Mouse (Mus musculus) heart, embryonic 14.5 days (tissue): ENCODE data around the gene Cys1. TPM values are rescaled to one million over a fixed set of nuclear protein-coding genes. Genes with fewer than 3 reads are reported as not detected.
A peak's percentile ranks its signal among the peaks of the same experiment; 100 is the strongest.

Source experiments
- ATAC-seq: fragments of 200-750 bp; cut with Nextera tagmentation; 2 replicates; pipeline ENCODE4 v1.8.0; 2017; ENCODE audit warnings: low read depth, moderate TSS enrichment; ENCODE audit not compliant: insufficient number of reproducible peaks, insufficient read depth, low FRiP score
- H3K27ac ChIP-seq, 2 experiments: fragments of 200-500 bp in 1 of 2; fragments of 300-500 bp in 1 of 2; sonication (generic) in 1 of 2; replicated peaks in 1 of 2; 2 replicates each; pipeline ENCODE4 v1.5.1; 2012 to 2014; ENCODE audit warnings: low read depth in 2 of 2, low read length in 2 of 2, control low read depth in 1 of 2, mild to moderate bottlenecking in 1 of 2, mixed read lengths in 1 of 2; ENCODE audit not compliant: control insufficient read depth in 1 of 2, insufficient read depth in 1 of 2
- H3K27me3 ChIP-seq: fragments of 300-500 bp; sonication (generic); 2 replicates; pipeline ENCODE4 v1.6.1; 2014; ENCODE audit warnings: mild to moderate bottlenecking, low read length, control low read depth; ENCODE audit not compliant: control insufficient read depth, insufficient read depth
- H3K36me3 ChIP-seq: fragments of 300-500 bp; sonication (generic); 2 replicates; pipeline ENCODE4 v1.6.1; 2014; ENCODE audit warnings: mild to moderate bottlenecking, control low read depth, low read length, mixed read lengths; ENCODE audit not compliant: control insufficient read depth, insufficient read depth
- H3K4me1 ChIP-seq, 2 experiments: fragments of 200-500 bp in 1 of 2; fragments of 300-500 bp in 1 of 2; sonication (generic) in 1 of 2; 2 replicates each; pipeline ENCODE4 v1.6.1; 2012 to 2014; ENCODE audit warnings: low read length in 2 of 2, control low read depth in 1 of 2, mixed read lengths in 1 of 2; ENCODE audit not compliant: control insufficient read depth in 2 of 2, insufficient read depth in 2 of 2
- H3K4me2 ChIP-seq: fragments of 300-500 bp; sonication (generic); 2 replicates; pipeline ENCODE4 v1.6.1; 2014; ENCODE audit warnings: mild to moderate bottlenecking, low read length
- H3K4me3 ChIP-seq, 2 experiments: fragments of 200-500 bp in 1 of 2; fragments of 300-500 bp in 1 of 2; sonication (generic) in 1 of 2; 2 replicates each; pipeline ENCODE4 v1.5.1; 2012 to 2014; ENCODE audit warnings: low read length in 2 of 2, mild to moderate bottlenecking in 2 of 2, control low read depth in 1 of 2, low read depth in 1 of 2, moderate library complexity in 1 of 2; ENCODE audit not compliant: control insufficient read depth in 1 of 2, insufficient read depth in 1 of 2
- H3K9ac ChIP-seq: fragments of 300-500 bp; sonication (generic); 2 replicates; pipeline ENCODE4 v1.6.1; 2014; ENCODE audit warnings: mild to moderate bottlenecking, low read length
- H3K9me3 ChIP-seq: fragments of 300-500 bp; sonication (generic); 2 replicates; pipeline ENCODE4 v1.6.1; 2016; ENCODE audit warnings: low read length, control low read depth; ENCODE audit not compliant: control insufficient read depth
- WGBS: fragments of 180-500 bp; shearing (Covaris S2); extraction: QIAGEN DNeasy Blood & Tissue Kit; methylation state at CpG from one replicate; pipeline ENCODE4 v1.1.7; 2014; 5-methylcytosine and 5-hydroxymethylcytosine counted together
- polyA plus RNA-seq: library from polyadenylated mRNA; unstranded; fragments of >200 nt; fragmentation: Nextera tagmentation; extraction: Ambion mirVana; gene quantifications from 2 replicates; pipeline ENCODE4 v1.2.1, GENCODE M21; 2014

Cys1 gene
- polyA plus RNA-seq, 1 experiment from 2014 or later: 0.91 TPM

DNA sequence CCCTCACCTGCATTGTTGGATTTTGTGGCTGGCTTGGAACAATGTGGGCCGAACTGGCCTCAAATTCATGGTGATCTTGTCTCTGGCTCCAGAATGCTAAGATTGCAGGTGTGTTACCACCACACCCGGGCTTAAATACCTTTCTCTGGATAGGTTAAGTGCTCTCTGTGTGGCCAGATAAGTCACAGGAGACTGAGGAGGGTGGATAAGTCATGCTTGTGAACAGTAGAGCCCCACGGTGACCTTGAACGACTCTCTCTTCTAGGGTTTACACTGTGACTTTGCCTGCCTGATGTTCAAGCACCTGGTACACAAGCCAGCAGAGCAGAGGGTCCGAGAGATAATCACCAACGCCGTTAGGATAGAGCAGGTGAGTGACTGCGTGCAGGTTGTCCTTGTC lies 30.8 kb upstream of the Cys1 start:
- 64% methylated on average over 8 of the region's 8 CpGs for WGBS
- ATAC-seq: no peak
- no peak overlapping the region for H3K4me2 ChIP-seq
- no peak overlapping the region; a peak in 1 of 4 replicates for H3K27ac ChIP-seq
- H3K9me3 ChIP-seq: no peaks in the 10 kb centered on the region
- no peak overlapping the region for H3K9ac ChIP-seq
- no peak overlapping the region for H3K4me3 ChIP-seq
- H3K36me3 ChIP-seq: peaks cover 42% of the 10 kb centered on the region
- no peaks in the 10 kb centered on the region for H3K27me3 ChIP-seq
- peaks cover 9 to 37% of the 10 kb centered on the region in 2 experiments for H3K4me1 ChIP-seq

GRCm38 (mm10) chr12:24710672-24711071 lies 29.1 kb upstream of the Cys1 start:
- WGBS: 74% methylated on average over 5 of the region's 5 CpGs
- Histone ChIP-seq H3K36me3 (peaks cover 42% of the 10 kb centered on the region), H3K27me3 (no peaks in the 10 kb centered on the region), H3K4me2 (peak overlapping the region; percentile 83), H3K4me1 (peaks cover 11 to 49% of the 10 kb centered on the region in 2 experiments), H3K27ac (peak overlapping the region in 1 of 2 experiments; percentile 20; a peak in 2 of 4 replicates), H3K9me3 (no peaks in the 10 kb centered on the region), H3K9ac (no peak overlapping the region; the same call in 1 of the 2 replicates), H3K4me3 (0 out of 4 replicates have a peak overlapping the region, but pooled peaks of 1 of the 2 experiments have one; percentile 78)
- no peak for ATAC-seq

DNA sequence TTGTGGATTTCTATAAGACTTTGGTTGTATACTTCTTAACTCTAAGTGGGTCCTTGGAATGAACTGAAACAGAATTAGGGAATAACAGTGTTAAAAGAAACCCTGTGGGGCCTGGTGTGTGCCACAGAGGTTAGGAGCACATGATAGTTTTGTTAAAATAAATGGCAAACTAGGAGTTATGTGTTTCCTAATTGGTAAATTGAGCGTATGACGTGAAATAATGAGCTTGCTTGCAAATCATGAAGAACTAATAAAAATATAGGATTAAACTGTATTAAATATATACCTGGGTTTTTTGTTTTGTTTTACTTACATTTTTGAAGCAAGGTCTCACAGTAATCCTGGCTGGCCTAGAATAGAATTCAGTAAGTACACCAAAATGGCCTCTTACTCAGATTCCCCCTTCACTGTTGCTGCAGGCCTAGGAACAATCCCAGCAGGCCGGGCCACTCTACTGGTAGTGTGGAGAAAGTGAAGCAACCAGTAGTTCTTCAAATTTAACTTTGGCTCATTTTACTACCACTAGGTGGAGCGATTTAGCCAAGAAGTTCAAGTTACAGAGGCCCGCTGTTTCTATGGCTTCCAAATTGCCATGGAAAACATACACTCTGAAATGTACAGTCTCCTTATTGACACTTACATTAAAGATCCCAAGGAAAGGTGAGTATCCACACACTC lies 28.4 kb upstream of the Cys1 start:
- peaks cover 11 to 49% of the 10 kb centered on the region in 2 experiments for H3K4me1 ChIP-seq
- H3K4me3 ChIP-seq: peak overlapping the region in 1 of 2 experiments; percentile 78; a peak in 2 of 4 replicates
- peak overlapping the region; percentile 80 for H3K9ac ChIP-seq
- no peak for ATAC-seq
- no peaks in the 10 kb centered on the region for H3K27me3 ChIP-seq
- peak overlapping the region; percentile 83 for H3K4me2 ChIP-seq
- 37% methylated on average over 5 of the region's 5 CpGs for WGBS
- peaks cover 42% of the 10 kb centered on the region for H3K36me3 ChIP-seq
- peak overlapping the region in 1 of 2 experiments; percentile 70; a peak in 2 of 4 replicates for H3K27ac ChIP-seq
- no peaks in the 10 kb centered on the region for H3K9me3 ChIP-seq

DNA sequence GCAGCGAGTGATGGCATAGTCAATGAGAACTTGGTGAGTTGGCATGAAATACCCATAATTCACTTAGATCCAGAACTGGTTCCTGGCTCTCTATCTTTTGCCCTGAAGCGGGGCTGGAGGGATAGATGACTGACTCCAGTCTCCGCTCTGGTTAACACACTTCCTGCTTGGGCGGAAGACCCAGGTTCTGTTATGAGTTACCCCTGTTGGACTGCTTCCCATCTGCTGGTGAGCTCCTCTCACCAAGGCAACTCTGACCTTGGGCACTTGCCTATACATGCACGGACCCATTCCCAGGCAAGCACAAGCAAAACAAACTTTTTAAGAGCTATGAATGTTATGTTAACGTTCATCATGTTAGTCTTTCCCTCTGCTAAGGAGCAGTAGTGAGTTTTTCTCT lies 27.8 kb upstream of the Cys1 start:
- peak overlapping the region; percentile 69 to 78 for H3K4me3 ChIP-seq
- H3K27ac ChIP-seq: peak overlapping the region; percentile 41 to 70; a peak in 3 of 4 replicates
- peak overlapping the region; percentile 83 for H3K4me2 ChIP-seq
- H3K9ac ChIP-seq: peak overlapping the region; percentile 80
- H3K4me1 ChIP-seq: peaks cover 11 to 49% of the 10 kb centered on the region in 2 experiments
- H3K27me3 ChIP-seq: no peaks in the 10 kb centered on the region
- WGBS: 34% methylated on average over 6 of the region's 6 CpGs
- ATAC-seq: no peak
- no peaks in the 10 kb centered on the region for H3K9me3 ChIP-seq
- peaks cover 41% of the 10 kb centered on the region for H3K36me3 ChIP-seq

DNA sequence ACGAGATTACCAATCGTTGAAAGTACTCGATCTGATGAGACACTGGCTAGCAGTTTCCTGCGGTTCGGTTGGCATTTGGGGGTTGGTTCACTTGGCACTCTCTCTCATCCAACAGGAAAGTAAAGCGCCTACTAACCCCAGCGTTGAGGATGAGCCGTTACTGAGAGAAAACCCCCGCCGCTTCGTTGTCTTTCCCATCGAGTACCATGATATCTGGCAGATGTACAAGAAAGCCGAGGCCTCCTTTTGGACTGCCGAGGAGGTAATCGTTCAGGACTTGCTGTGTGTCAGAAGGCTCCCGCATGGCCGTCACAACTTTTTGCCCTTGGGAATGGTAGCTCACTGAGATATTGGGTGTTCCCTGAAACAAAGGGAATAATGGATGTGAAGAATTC lies 27.2 kb upstream of the Cys1 start:
- Histone ChIP-seq H3K4me1 (peaks cover 11 to 49% of the 10 kb centered on the region in 2 experiments), H3K9me3 (no peaks in the 10 kb centered on the region), H3K27ac (peak overlapping the region; percentile 41 to 70), H3K9ac (peak overlapping the region; percentile 80), H3K27me3 (no peaks in the 10 kb centered on the region), H3K4me3 (peak overlapping the region; percentile 69 to 78), H3K4me2 (peak overlapping the region; percentile 83), H3K36me3 (peaks cover 36% of the 10 kb centered on the region)
- ATAC-seq: no peak
- WGBS: 1% methylated on average over 17 of the region's 17 CpGs

DNA sequence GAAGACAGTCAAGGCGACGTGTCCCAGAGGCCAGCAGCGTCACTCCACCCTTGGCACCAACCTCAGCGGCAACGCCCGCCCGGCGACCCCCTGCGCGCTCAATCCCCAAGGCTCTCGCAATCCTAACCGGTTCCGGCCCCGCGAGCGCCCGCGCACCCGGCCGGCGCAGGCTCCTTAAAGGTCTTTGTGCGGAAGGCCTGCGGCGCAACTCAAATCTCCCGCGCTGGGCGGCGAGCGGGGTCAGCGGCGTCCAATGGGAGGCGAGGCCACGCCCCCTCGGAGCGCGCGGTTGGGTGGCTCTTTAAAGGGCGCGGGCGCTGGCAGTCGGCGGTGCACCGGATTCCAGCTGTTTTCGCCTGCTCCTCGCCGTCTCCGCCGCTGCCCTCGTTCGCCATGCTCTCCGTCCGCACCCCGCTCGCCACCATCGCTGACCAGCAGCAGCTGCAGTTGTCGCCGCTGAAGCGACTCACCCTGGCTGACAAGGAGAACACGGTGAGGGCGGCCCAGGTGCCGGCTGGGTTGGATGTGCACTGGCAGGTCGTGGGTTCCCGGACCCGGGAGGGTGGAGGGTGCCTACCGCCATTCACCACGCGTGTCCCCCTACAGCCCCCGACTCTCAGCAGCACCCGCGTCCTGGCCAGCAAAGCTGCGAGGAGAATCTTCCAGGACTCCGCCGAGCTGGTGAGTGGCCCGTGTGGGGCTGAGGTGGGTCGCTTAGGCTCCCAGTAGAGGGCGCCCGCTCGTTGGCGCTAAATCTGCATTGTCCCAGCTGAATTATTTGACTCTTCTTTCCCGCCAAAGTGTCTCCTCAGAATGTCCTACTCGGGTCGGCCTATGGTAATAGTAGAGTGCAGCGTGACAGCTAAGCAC lies 26.6 kb upstream of the Cys1 start, which contains the start of gene Rrm2:
TSS of gene Rrm2 (plus strand) at position 288 of the 870 bp plus-strand sequence.
- Histone ChIP-seq H3K9ac (peak within 1 kb of the TSS; percentile 80), H3K4me1 (peaks cover 14 to 52% of the 10 kb centered on the region in 2 experiments), H3K27ac (peak within 1 kb of the TSS; percentile 54 to 70), H3K27me3 (no peaks in the 10 kb centered on the region), H3K4me2 (peak within 1 kb of the TSS; percentile 83), H3K9me3 (no peaks in the 10 kb centered on the region), H3K36me3 (peaks cover 30% of the 10 kb centered on the region), H3K4me3 (peak within 1 kb of the TSS; percentile 69 to 78)
- ATAC-seq: peak; percentile 86
- under 1% methylated on average over 80 of the region's 83 CpGs for WGBS

DNA sequence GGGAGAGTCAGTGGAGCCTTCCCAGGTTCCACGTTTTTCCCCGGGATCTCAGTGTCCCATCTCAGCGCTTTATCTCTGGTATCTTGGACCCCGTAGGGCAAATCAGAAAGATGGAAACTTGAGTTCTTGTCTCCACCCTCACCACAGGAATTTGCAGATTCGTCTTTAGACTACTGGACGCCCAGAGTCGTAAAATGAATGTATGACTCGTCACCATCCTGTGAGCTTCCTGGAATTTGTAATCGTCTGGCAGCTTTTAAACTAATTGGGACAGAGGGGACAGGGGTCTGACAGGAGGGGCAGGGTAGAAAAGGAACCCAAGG lies 25.8 kb upstream of the Cys1 start:
- no peak for ATAC-seq
- Histone ChIP-seq H3K27me3 (no peaks in the 10 kb centered on the region), H3K4me2 (peak overlapping the region; percentile 83), H3K4me1 (peaks cover 19 to 59% of the 10 kb centered on the region in 2 experiments), H3K9me3 (no peaks in the 10 kb centered on the region), H3K27ac (peak overlapping the region; percentile 13 to 59), H3K4me3 (peak overlapping the region; percentile 69 to 78), H3K36me3 (peaks cover 22% of the 10 kb centered on the region), H3K9ac (peak overlapping the region; percentile 80)
- WGBS: under 1% methylated on average over 9 of the region's 9 CpGs
